ENCODE assay signal across 9 mouse cellular contexts in genomic region chr7:79130843-79131444, GRCm38 (mm10). TPM values are rescaled to one million over a fixed set of nuclear protein-coding genes. Genes with fewer than 3 reads are reported as not detected.
A peak's percentile ranks its signal among the peaks of the same experiment; 100 is the strongest.
DNase-seq lines count a peak whose midpoint lies in the region; ATAC-seq lines count a peak whose summit lies in the region.
"Had no signal": no experiment of that assay in that cellular context is flagged by ENCODE, and none has a peak within 500 bp of the region (broad histone marks: within the 10 kb centered on the region; RNA-seq: fewer than 3 reads in every experiment).

TSS of gene Hapln3 (minus strand) at chr7:79131018.

- no peaks in the 10 kb centered on the region for H3K36me3 ChIP-seq in hindbrain, embryonic 11.5 days (ENCODE audit: control insufficient read depth, insufficient read depth, low read length)
- H3K36me3 ChIP-seq in liver, embryonic 13.5 days: 0 out of 2 replicates have a peak, but pooled peaks cover 5% of the 10 kb centered on the region
- H3K36me3 ChIP-seq in stomach, embryonic 15.5 days: peaks cover 4% of the 10 kb centered on the region; the same call in 1 of the 2 replicates

- no peak within 1 kb of the TSS for H3K9ac ChIP-seq in hindbrain, embryonic 11.5 days (ENCODE audit: low read depth, low read length)
- no peak within 1 kb of the TSS for H3K9ac ChIP-seq in liver, embryonic 13.5 days
- no peak within 1 kb of the TSS for H3K9ac ChIP-seq in stomach, embryonic 15.5 days

- H3K4me1 ChIP-seq in hindbrain, embryonic 11.5 days (replicated peaks; ENCODE audit: control insufficient read depth, insufficient read depth, low read length): peaks cover 2% of the 10 kb centered on the region; the same call in 1 of the 2 replicates
- H3K4me1 ChIP-seq in liver, embryonic 13.5 days (replicated peaks): peaks cover 10% of the 10 kb centered on the region; the same call in 1 of the 2 replicates
- 0 out of 2 replicates have a peak, but pooled peaks cover 14% of the 10 kb centered on the region for H3K4me1 ChIP-seq in stomach, embryonic 15.5 days

- 2% methylated on average over 19 of the region's 19 CpGs for WGBS in hindbrain, embryonic 11.5 days
- 11% methylated on average over 19 of the region's 19 CpGs for WGBS in liver, embryonic 13.5 days (ENCODE audit: insufficient replicate concordance)
- WGBS in stomach, embryonic 15.5 days: 4% methylated on average over 19 of the region's 19 CpGs

- peak; percentile 94 for DNase-seq in heart, adult 11 months
- no peak for DNase-seq in heart, adult 8-10 months (ENCODE audit: low spot score)
- DNase-seq in embryo, embryonic 9.5 days (ENCODE audit: extremely low spot score): peak; percentile 61
- DNase-seq in hindbrain, embryonic 11.5 days (ENCODE audit: low spot score): peak; percentile 58
- DNase-seq in liver, embryonic 13.5 days: no peak
- DNase-seq in spleen, adult 12 weeks (ENCODE audit: low spot score): no peak
- DNase-seq in left cerebral cortex, adult 9 months (ENCODE audit: low spot score in 2 of 2): no peak

- H3K9me3 ChIP-seq in hindbrain, embryonic 11.5 days (ENCODE audit: control insufficient read depth, low read length): no peaks in the 10 kb centered on the region
- H3K9me3 ChIP-seq in liver, embryonic 13.5 days (replicated peaks): no peaks in the 10 kb centered on the region
- H3K9me3 ChIP-seq in stomach, embryonic 15.5 days: no peaks in the 10 kb centered on the region

- peak within 1 kb of the TSS; percentile 37 for H3K4me2 ChIP-seq in hindbrain, embryonic 11.5 days (replicated peaks; ENCODE audit: low read depth, low read length)
- H3K4me2 ChIP-seq in liver, embryonic 13.5 days: peak within 1 kb of the TSS; percentile 42
- peak within 1 kb of the TSS; percentile 53 for H3K4me2 ChIP-seq in stomach, embryonic 15.5 days

- peak within 1 kb of the TSS; percentile 17; the same call in 1 of the 2 replicates for H3K4me3 ChIP-seq in hindbrain, embryonic 11.5 days (ENCODE audit: low read depth, low read length)
- H3K4me3 ChIP-seq in liver, embryonic 13.5 days (replicated peaks): peak within 1 kb of the TSS; percentile 10; the same call in 1 of the 2 replicates
- peak within 1 kb of the TSS; percentile 29 for H3K4me3 ChIP-seq in stomach, embryonic 15.5 days (replicated peaks)
- H3K4me3 ChIP-seq: erythroblast, embryonic 14.5 days had no signal

- 0 out of 2 replicates have a peak, but pooled peaks have one; percentile 17 for ATAC-seq in hindbrain, embryonic 11.5 days (ENCODE audit: low FRiP score)
- ATAC-seq in liver, embryonic 13.5 days (ENCODE audit: low read depth): 0 out of 2 replicates have a peak, but pooled peaks have one; percentile 9
- ATAC-seq in stomach, embryonic 15.5 days (ENCODE audit: insufficient read depth, low FRiP score, low read depth): 0 out of 2 replicates have a peak, but pooled peaks have one; percentile 12

- H3K27me3 ChIP-seq in hindbrain, embryonic 11.5 days (ENCODE audit: control insufficient read depth, insufficient read depth, low read length): peaks cover 7% of the 10 kb centered on the region; the same call in 1 of the 2 replicates
- H3K27me3 ChIP-seq in liver, embryonic 13.5 days: peaks cover 29% of the 10 kb centered on the region
- peaks cover 5% of the 10 kb centered on the region; the same call in 1 of the 2 replicates for H3K27me3 ChIP-seq in stomach, embryonic 15.5 days (replicated peaks)

- no peak within 1 kb of the TSS for H3K27ac ChIP-seq in hindbrain, embryonic 11.5 days (ENCODE audit: low read depth, low read length)
- H3K27ac ChIP-seq in liver, embryonic 13.5 days: no peak within 1 kb of the TSS
- no peak within 1 kb of the TSS for H3K27ac ChIP-seq in stomach, embryonic 15.5 days

RNA-seq across cellular contexts. Expression of gene Hapln3, which starts in this region (rescaled TPM):
- total RNA-seq in heart, adult 8-10 months (2022): 1 to 10 TPM in 1 of 4 experiments, under 1 TPM in 3; 0.08 to 1.1 (median 0.30) TPM
- polyA plus RNA-seq in hindbrain, embryonic 11.5 days (2014; fragmentation: Nextera tagmentation; extraction: Ambion mirVana): 2.6 and 2.7 TPM in 2 replicates
- 0.37 and 0.65 TPM in 2 replicates for polyA plus RNA-seq in liver, embryonic 13.5 days (2015; fragmentation: Nextera tagmentation; extraction: Ambion mirVana)
- polyA plus RNA-seq in stomach, embryonic 15.5 days (2015; fragmentation: Nextera tagmentation; extraction: Ambion mirVana): 2.3 and 2.7 TPM in 2 replicates
- polyA plus RNA-seq: erythroblast, embryonic 14.5 days had no signal

Comparison
In these comparisons a context has a peak if more than half of its experiments do, and no peak if none do; other contexts are left out.
1. DNase-seq: peak in heart, adult 11 months (single experiment), embryo, embryonic 9.5 days (single experiment) and hindbrain, embryonic 11.5 days (single experiment); none in heart, adult 8-10 months (single experiment), liver, embryonic 13.5 days (single experiment), spleen, adult 12 weeks (single experiment) and left cerebral cortex, adult 9 months (0 of 2).
2. Peak in ATAC-seq, H3K4me3 ChIP-seq and H3K4me2 ChIP-seq in liver, embryonic 13.5 days; RNA of the gene not detected or under 1 TPM.
3. Peak in every context shown above with its lines, with median percentiles within 50 percentile points of each other: ATAC-seq, H3K4me2 ChIP-seq and H3K4me3 ChIP-seq.